Mouse (Mus musculus) neural tube, embryonic 13.5 days (tissue): ENCODE measurements around the gene Gjc1. TPM values are rescaled to one million over a fixed set of nuclear protein-coding genes. Genes with fewer than 3 reads are reported as not detected.

ENCODE experiments used
- polyA plus RNA-seq: library from polyadenylated mRNA; unstranded; fragments of >200 nt; fragmentation: Nextera tagmentation; extraction: Ambion mirVana; gene quantifications from 2 replicates; pipeline ENCODE4 v1.2.1, GENCODE M21; 2015

Gjc1 gene
- polyA plus RNA-seq, 1 experiment from 2014 or later, result 38.2 TPM

Other genes starting within 250 kb of the Gjc1 start
- 7.5 and 8.7 TPM in 2 replicates for gene Gm11627, start 240.2 kb downstream of the Gjc1 start, polyA plus RNA-seq
- 14.8 and 21.1 TPM in 2 replicates for gene Fzd2, start 215.3 kb downstream of the Gjc1 start, polyA plus RNA-seq
- gene Meioc, start 156.0 kb downstream of the Gjc1 start, polyA plus RNA-seq, result 0.15 and 0.25 TPM in 2 replicates
- gene Ccdc43, start 121.9 kb downstream of the Gjc1 start, polyA plus RNA-seq, result 33.4 and 43.0 TPM in 2 replicates
- 40.1 and 47.0 TPM in 2 replicates for gene Adam11, start 58.3 kb downstream of the Gjc1 start, polyA plus RNA-seq
- gene Higd1b, start 16.1 kb upstream of the Gjc1 start, polyA plus RNA-seq, result 2.1 and 2.6 TPM in 2 replicates
- gene Eftud2, start 61.3 kb upstream of the Gjc1 start, polyA plus RNA-seq, result 134 TPM in 2 replicates
- 0.89 and 0.91 TPM in 2 replicates for gene Ccdc103, start 61.5 kb upstream of the Gjc1 start, polyA plus RNA-seq
- not detected in 2 replicates for gene Fam187a, start 65.5 kb upstream of the Gjc1 start, polyA plus RNA-seq
- 0.11 and 0.24 TPM in 2 replicates for gene Gfap, start 81.2 kb upstream of the Gjc1 start, polyA plus RNA-seq
- 1.7 and 2.5 TPM in 2 replicates for gene Kif18b, start 105.4 kb upstream of the Gjc1 start, polyA plus RNA-seq
- gene C1ql1, start 127.0 kb upstream of the Gjc1 start, polyA plus RNA-seq, result 1.9 and 2.0 TPM in 2 replicates
- gene Nmt1, start 208.5 kb upstream of the Gjc1 start, polyA plus RNA-seq, result 31.2 and 32.3 TPM in 2 replicates
- 161 and 171 TPM in 2 replicates for gene Dcakd, start 208.6 kb upstream of the Gjc1 start, polyA plus RNA-seq